Mouse (Mus musculus) CH12.LX (cell line): Measurements from ENCODE around the gene Slc35d2.
"Not testable (repeated sequence)": the region's sequence is repeated elsewhere in the genome, so short reads cannot be mapped to it uniquely, and the experiment has no call there.

Source experiments
- POLR2A ChIP-seq: IDR thresholded peaks from 2 replicates; pipeline ENCODE4 v1.6.1; 2011; ENCODE audit warnings: low read depth, mild to moderate bottlenecking, improper control_type of control experiment, low read length
- USF1 ChIP-seq: IDR thresholded peaks from 2 replicates; pipeline ENCODE4 v1.6.1; 2014; ENCODE audit warnings: low read depth, mild to moderate bottlenecking, inconsistent platforms, low read length, improper control_type of control experiment

- not testable (repeated sequence) for TF ChIP-seq POLR2A, USF1
These were observed 76.9 kb downstream of the Slc35d2 start for GRCm38 (mm10) chr13:64052281-64052680.
